Mouse (Mus musculus): ENCODE data around the gene Cacna2d4. TPM values are rescaled to one million over a fixed set of nuclear protein-coding genes. Genes with fewer than 3 reads are reported as not detected.

Gene Cacna2d4
- polyA plus RNA-seq, 1 experiment from 2014 or later, result 0.03 TPM

- ATAC-seq (ENCODE audit: insufficient read depth) (no peak), DNase-seq (peak; percentile 87)
- Histone ChIP-seq H3K4me3 (ENCODE audit: low read depth, low read length) (no peak overlapping the region), H3K27ac (ENCODE audit: low read depth) (no peak overlapping the region), H3K9ac (no peak overlapping the region), H3K27me3 (ENCODE audit: insufficient read depth, low read length) (no peaks in the 10 kb centered on the region), H3K4me2 (no peak overlapping the region), H3K36me3 (ENCODE audit: insufficient read depth) (no peaks in the 10 kb centered on the region), H3K4me1 (ENCODE audit: insufficient read depth) (no peaks in the 10 kb centered on the region), H3K9me3 (ENCODE audit: low read depth, low read length) (no peaks in the 10 kb centered on the region)
- 24% methylated on average over 16 of the region's 16 CpGs for WGBS
- TF ChIP-seq CTCF (IDR thresholded peaks at IDR 0.05; ENCODE audit: low read depth), result no peak
Observed at GRCm38 (mm10) chr6:119320481-119320880, 84.2 kb downstream of the Cacna2d4 start.

GRCm38 (mm10) chr6:119321752-119322151 lies 85.4 kb downstream of the Cacna2d4 start:
- Histone ChIP-seq H3K9ac (no peak overlapping the region), H3K27me3 (ENCODE audit: insufficient read depth, low read length) (no peaks in the 10 kb centered on the region), H3K27ac (ENCODE audit: low read depth) (no peak overlapping the region), H3K36me3 (ENCODE audit: insufficient read depth) (no peaks in the 10 kb centered on the region), H3K4me3 (ENCODE audit: low read depth, low read length) (no peak overlapping the region), H3K9me3 (ENCODE audit: low read depth, low read length) (no peaks in the 10 kb centered on the region), H3K4me1 (ENCODE audit: insufficient read depth) (no peaks in the 10 kb centered on the region), H3K4me2 (no peak overlapping the region)
- TF ChIP-seq CTCF (IDR thresholded peaks at IDR 0.05; ENCODE audit: low read depth), result no peak
- DNase-seq, result no peak
- ATAC-seq (ENCODE audit: insufficient read depth), result no peak
- WGBS, result 67% methylated on average over 7 of the region's 7 CpGs

- no peaks in the 10 kb centered on the region for H3K4me1 ChIP-seq (ENCODE audit: insufficient read depth)
- DNase-seq (no peak), ATAC-seq (ENCODE audit: insufficient read depth) (no peak)
- 62% methylated on average over 10 of the region's 10 CpGs for WGBS
- TF ChIP-seq CTCF (IDR thresholded peaks at IDR 0.05; ENCODE audit: low read depth), result no peak
- H3K27ac ChIP-seq (ENCODE audit: low read depth), result no peak overlapping the region
- H3K36me3 ChIP-seq (ENCODE audit: insufficient read depth), result no peaks in the 10 kb centered on the region
- H3K9me3 ChIP-seq (ENCODE audit: low read depth, low read length), result no peaks in the 10 kb centered on the region
- no peak overlapping the region for H3K9ac ChIP-seq
- peaks cover 17% of the 10 kb centered on the region for H3K27me3 ChIP-seq (ENCODE audit: insufficient read depth, low read length)
- no peak overlapping the region for H3K4me3 ChIP-seq (ENCODE audit: low read depth, low read length)
- no peak overlapping the region for H3K4me2 ChIP-seq
Observed at GRCm38 (mm10) chr6:119324776-119325175, 88.5 kb downstream of the Cacna2d4 start.

GRCm38 (mm10) chr6:119325978-119326377 lies 89.7 kb downstream of the Cacna2d4 start:
- Histone ChIP-seq H3K4me3 (ENCODE audit: low read depth, low read length) (no peak overlapping the region), H3K4me2 (no peak overlapping the region), H3K27ac (ENCODE audit: low read depth) (no peak overlapping the region), H3K27me3 (ENCODE audit: insufficient read depth, low read length) (peaks cover 29% of the 10 kb centered on the region), H3K36me3 (ENCODE audit: insufficient read depth) (no peaks in the 10 kb centered on the region), H3K9me3 (ENCODE audit: low read depth, low read length) (no peaks in the 10 kb centered on the region), H3K4me1 (ENCODE audit: insufficient read depth) (no peaks in the 10 kb centered on the region), H3K9ac (no peak overlapping the region)
- WGBS, result 70% methylated on average over 6 of the region's 6 CpGs
- TF ChIP-seq CTCF (IDR thresholded peaks at IDR 0.05; ENCODE audit: low read depth), result no peak
- DNase-seq (no peak), ATAC-seq (ENCODE audit: insufficient read depth) (no peak)

- H3K9me3 ChIP-seq (ENCODE audit: low read depth, low read length), result no peaks in the 10 kb centered on the region
- no peak overlapping the region for H3K4me3 ChIP-seq (ENCODE audit: low read depth, low read length)
- no peak overlapping the region for H3K4me2 ChIP-seq
- H3K36me3 ChIP-seq (ENCODE audit: insufficient read depth), result no peaks in the 10 kb centered on the region
- H3K27me3 ChIP-seq (ENCODE audit: insufficient read depth, low read length), result peaks cover 34% of the 10 kb centered on the region
- H3K4me1 ChIP-seq (ENCODE audit: insufficient read depth), result no peaks in the 10 kb centered on the region
- ATAC-seq (ENCODE audit: insufficient read depth) (no peak), DNase-seq (no peak)
- no peak overlapping the region for H3K27ac ChIP-seq (ENCODE audit: low read depth)
- no peak for TF ChIP-seq CTCF (IDR thresholded peaks at IDR 0.05; ENCODE audit: low read depth)
- no peak overlapping the region for H3K9ac ChIP-seq
- WGBS, result 24% methylated on average over 7 of the region's 7 CpGs
Observed at GRCm38 (mm10) chr6:119326541-119326940, 90.2 kb downstream of the Cacna2d4 start.

GRCm38 (mm10) chr6:119328521-119329115 lies 92.3 kb downstream of the Cacna2d4 start:
- Histone ChIP-seq H3K4me1 (ENCODE audit: insufficient read depth) (peaks cover 4% of the 10 kb centered on the region; the same call in 1 of the 2 replicates), H3K9me3 (ENCODE audit: low read depth, low read length) (no peaks in the 10 kb centered on the region), H3K36me3 (ENCODE audit: insufficient read depth) (no peaks in the 10 kb centered on the region), H3K9ac (no peak overlapping the region), H3K27ac (ENCODE audit: low read depth) (no peak overlapping the region), H3K4me3 (ENCODE audit: low read depth, low read length) (no peak overlapping the region), H3K27me3 (ENCODE audit: insufficient read depth, low read length) (peaks cover 36% of the 10 kb centered on the region), H3K4me2 (0 out of 2 replicates have a peak overlapping the region, but pooled peaks have one; percentile 10)
- WGBS, result 5% methylated on average over 11 of the region's 11 CpGs
- DNase-seq (peak; percentile 32), ATAC-seq (ENCODE audit: insufficient read depth) (0 out of 2 replicates have a peak, but pooled peaks have one; percentile 16)
- no peak for TF ChIP-seq CTCF (IDR thresholded peaks at IDR 0.05; ENCODE audit: low read depth)

GRCm38 (mm10) chr6:119329215-119329714 lies 92.9 kb downstream of the Cacna2d4 start:
- under 1% methylated on average over 8 of the region's 8 CpGs for WGBS
- H3K27me3 ChIP-seq (ENCODE audit: insufficient read depth, low read length), result peaks cover 36% of the 10 kb centered on the region
- peak; percentile 35 for DNase-seq
- H3K27ac ChIP-seq (ENCODE audit: low read depth), result no peak overlapping the region
- peak; percentile 66 for ATAC-seq (ENCODE audit: insufficient read depth)
- 0 out of 2 replicates have a peak overlapping the region, but pooled peaks have one; percentile 10 for H3K4me2 ChIP-seq
- no peak overlapping the region for H3K9ac ChIP-seq
- H3K36me3 ChIP-seq (ENCODE audit: insufficient read depth), result no peaks in the 10 kb centered on the region
- no peaks in the 10 kb centered on the region for H3K9me3 ChIP-seq (ENCODE audit: low read depth, low read length)
- TF ChIP-seq CTCF (IDR thresholded peaks at IDR 0.05; ENCODE audit: low read depth), result 0 out of 2 replicates have a peak, but pooled peaks have one; percentile 7
- no peak overlapping the region for H3K4me3 ChIP-seq (ENCODE audit: low read depth, low read length)
- H3K4me1 ChIP-seq (ENCODE audit: insufficient read depth), result peaks cover 4% of the 10 kb centered on the region; the same call in 1 of the 2 replicates

Data from lung, embryonic 14.5 days (tissue).